Mouse (Mus musculus) heart, postnatal 0 days (tissue): ENCODE data around the gene Maip1. TPM values are rescaled to one million over a fixed set of nuclear protein-coding genes. Genes with fewer than 3 reads are reported as not detected.

Source experiments
- ATAC-seq: fragments of 200-750 bp; cut with Nextera tagmentation; 2 replicates; pipeline ENCODE4 v1.8.0; 2017; ENCODE audit warnings: low read depth, moderate number of reproducible peaks, moderate library complexity; ENCODE audit not compliant: insufficient read depth
- DNase-seq: peaks from one replicate; pipeline ENCODE4 v3.0.0-alpha.2; 2016; ENCODE audit warnings: low spot score
- H3K27ac ChIP-seq: fragments of 300-500 bp; sonication (generic); 2 replicates; pipeline ENCODE4 v1.5.1; 2014; ENCODE audit warnings: low read depth, mild to moderate bottlenecking
- H3K27me3 ChIP-seq: fragments of 300-500 bp; sonication (generic); 2 replicates; pipeline ENCODE4 v1.6.1; 2014; ENCODE audit warnings: low read length, mixed read lengths; ENCODE audit not compliant: control insufficient read depth, insufficient read depth
- H3K36me3 ChIP-seq: fragments of 300-500 bp; sonication (generic); replicated peaks from 2 replicates; pipeline ENCODE4 v1.6.1; 2014; ENCODE audit warnings: low read length, mixed read lengths; ENCODE audit not compliant: control insufficient read depth, insufficient read depth
- H3K4me1 ChIP-seq: fragments of 300-500 bp; sonication (generic); 2 replicates; pipeline ENCODE4 v1.6.1; 2014; ENCODE audit warnings: antibody characterized with exemption; ENCODE audit not compliant: control insufficient read depth, insufficient read depth
- H3K4me2 ChIP-seq: fragments of 300-500 bp; sonication (generic); 2 replicates; pipeline ENCODE4 v1.6.1; 2014; ENCODE audit warnings: low read depth, mild to moderate bottlenecking, low read length, moderate library complexity
- H3K4me3 ChIP-seq: fragments of 300-500 bp; sonication (generic); 2 replicates; pipeline ENCODE4 v1.5.1; 2014; ENCODE audit warnings: low read depth, low read length
- H3K9ac ChIP-seq: fragments of 300-500 bp; sonication (generic); replicated peaks from 2 replicates; pipeline ENCODE4 v1.6.1; 2014; ENCODE audit warnings: low read depth, low read length, mixed read lengths
- H3K9me3 ChIP-seq: fragments of 300-500 bp; sonication (generic); replicated peaks from 2 replicates; pipeline ENCODE4 v1.6.1; 2016; ENCODE audit warnings: low read length; ENCODE audit not compliant: control insufficient read depth
- CTCF ChIP-seq: IDR thresholded peaks from 2 replicates; pipeline ENCODE4 v1.5.1; 2016; ENCODE audit warnings: antibody characterized with exemption, control low read depth, low read depth
- EP300 ChIP-seq: IDR thresholded peaks from 2 replicates; pipeline ENCODE4 v1.6.1; 2016; ENCODE audit warnings: antibody characterized with exemption, low read depth
- WGBS: fragments of 180-500 bp; shearing (Covaris S2); extraction: QIAGEN DNeasy Blood & Tissue Kit; methylation state at CpG from one replicate; pipeline ENCODE4 v1.1.7; 2014; 5-methylcytosine and 5-hydroxymethylcytosine counted together
- polyA plus RNA-seq: library from polyadenylated mRNA; unstranded; fragments of >200 nt; fragmentation: Nextera tagmentation; extraction: Ambion mirVana; gene quantifications from 2 replicates; pipeline ENCODE4 v1.2.1, GENCODE M21; 2015
- total RNA-seq: library from RNA; depleted of rRNA; stranded (reverse); fragments of >200 nt; gene quantifications from 2 replicates; pipeline ENCODE4 v1.2.3, GENCODE M21; 2014; ENCODE audit warnings: low replicate concordance; rRNA removed

Gene Maip1
- total and polyA plus RNA-seq, 2 experiments from 2014 or later = 7.7 to 18.8 TPM

- ATAC-seq (no peak), DNase-seq (no peak)
- Histone ChIP-seq H3K27ac (no peak overlapping the region), H3K9me3 (no peaks in the 10 kb centered on the region), H3K4me1 (no peaks in the 10 kb centered on the region), H3K27me3 (no peaks in the 10 kb centered on the region), H3K4me2 (no peak overlapping the region), H3K36me3 (no peaks in the 10 kb centered on the region), H3K4me3 (no peak overlapping the region), H3K9ac (no peak overlapping the region)
- TF ChIP-seq EP300 = no peak
- TF ChIP-seq CTCF = no peak
- 66% methylated on average over 6 of the region's 6 CpGs for WGBS
These were observed 32.9 kb downstream of the Maip1 start for GRCm38 (mm10) chr1:57439026-57439425.

GRCm38 (mm10) chr1:57440771-57441170, 34.6 kb downstream of the Maip1 start:
- no peak for ATAC-seq
- TF ChIP-seq EP300 (no peak), CTCF (no peak)
- no peak overlapping the region for H3K4me3 ChIP-seq
- no peak overlapping the region for H3K4me2 ChIP-seq
- no peak for DNase-seq
- H3K27ac ChIP-seq = no peak overlapping the region
- no peaks in the 10 kb centered on the region for H3K36me3 ChIP-seq
- WGBS = 43% methylated on average over 4 of the region's 4 CpGs
- H3K4me1 ChIP-seq = no peaks in the 10 kb centered on the region
- H3K27me3 ChIP-seq = no peaks in the 10 kb centered on the region
- no peaks in the 10 kb centered on the region for H3K9me3 ChIP-seq
- no peak overlapping the region for H3K9ac ChIP-seq

GRCm38 (mm10) chr1:57445679-57446078, 39.6 kb downstream of the Maip1 start:
- Histone ChIP-seq H3K27ac (no peak overlapping the region), H3K4me3 (no peak overlapping the region), H3K4me1 (no peaks in the 10 kb centered on the region), H3K4me2 (no peak overlapping the region), H3K9me3 (no peaks in the 10 kb centered on the region), H3K9ac (no peak overlapping the region), H3K36me3 (no peaks in the 10 kb centered on the region), H3K27me3 (no peaks in the 10 kb centered on the region)
- 63% methylated on average over 10 of the region's 10 CpGs for WGBS
- no peak for ATAC-seq
- DNase-seq = no peak
- TF ChIP-seq EP300 = no peak
- TF ChIP-seq CTCF = no peak

GRCm38 (mm10) chr1:57450241-57450640, 44.1 kb downstream of the Maip1 start:
- no peaks in the 10 kb centered on the region for H3K27me3 ChIP-seq
- ATAC-seq (no peak), DNase-seq (no peak)
- no peak overlapping the region for H3K9ac ChIP-seq
- no peak overlapping the region for H3K4me3 ChIP-seq
- TF ChIP-seq EP300 = no peak
- no peak for TF ChIP-seq CTCF
- no peaks in the 10 kb centered on the region for H3K36me3 ChIP-seq
- no peaks in the 10 kb centered on the region for H3K9me3 ChIP-seq
- H3K4me1 ChIP-seq = no peaks in the 10 kb centered on the region
- no peak overlapping the region for H3K4me2 ChIP-seq
- 91% methylated on average over 1 of the region's 1 CpGs for WGBS
- H3K27ac ChIP-seq = no peak overlapping the region

- WGBS = 79% methylated on average over 6 of the region's 6 CpGs
These were observed 54.3 kb downstream of the Maip1 start for GRCm38 (mm10) chr1:57460305-57460940.

More at GRCm38 (mm10) chr1:57460305-57460940, 54.3 kb downstream of the Maip1 start:
- DNase-seq = no peak
- H3K4me1 ChIP-seq = no peaks in the 10 kb centered on the region
- no peaks in the 10 kb centered on the region for H3K27me3 ChIP-seq
- no peak for ATAC-seq
- H3K9ac ChIP-seq = no peak overlapping the region
- no peaks in the 10 kb centered on the region for H3K36me3 ChIP-seq
- no peak overlapping the region for H3K4me2 ChIP-seq
- TF ChIP-seq CTCF (no peak), EP300 (no peak)
- no peak overlapping the region for H3K4me3 ChIP-seq
- H3K9me3 ChIP-seq = no peaks in the 10 kb centered on the region
- H3K27ac ChIP-seq = no peak overlapping the region

Other genes starting within 250 kb of the Maip1 start
- 4.8 and 12.8 TPM in 2 replicates for gene 1700066M21Rik, start 28.7 kb upstream of the Maip1 start, total RNA-seq
- 5.2 and 5.8 TPM in 2 replicates for gene 1700066M21Rik, start 28.7 kb upstream of the Maip1 start, polyA plus RNA-seq
- gene Tyw5, start 773 bp downstream of the Maip1 start, total RNA-seq = 18.9 and 37.9 TPM in 2 replicates
- 11.5 and 13.0 TPM in 2 replicates for gene Tyw5, start 773 bp downstream of the Maip1 start, polyA plus RNA-seq